Mouse (Mus musculus) cortical plate, adult 2 months (tissue): Measurements from ENCODE around the gene Kiss1r.

Source experiments
- CTCF ChIP-seq: fragments of 200-500 bp; IDR thresholded peaks from 2 replicates; pipeline ENCODE4 v1.5.1; 2011; ENCODE audit warnings: mild to moderate bottlenecking, control low read depth, low read length; ENCODE audit not compliant: insufficient read depth; ENCODE audit errors: extremely low read depth
- POLR2A ChIP-seq: fragments of 200-500 bp; IDR thresholded peaks from 2 replicates; pipeline ENCODE4 v1.6.1; 2011; ENCODE audit warnings: mild to moderate bottlenecking, low read length, control low read depth; ENCODE audit not compliant: insufficient read depth; ENCODE audit errors: extremely low read depth

DNA sequence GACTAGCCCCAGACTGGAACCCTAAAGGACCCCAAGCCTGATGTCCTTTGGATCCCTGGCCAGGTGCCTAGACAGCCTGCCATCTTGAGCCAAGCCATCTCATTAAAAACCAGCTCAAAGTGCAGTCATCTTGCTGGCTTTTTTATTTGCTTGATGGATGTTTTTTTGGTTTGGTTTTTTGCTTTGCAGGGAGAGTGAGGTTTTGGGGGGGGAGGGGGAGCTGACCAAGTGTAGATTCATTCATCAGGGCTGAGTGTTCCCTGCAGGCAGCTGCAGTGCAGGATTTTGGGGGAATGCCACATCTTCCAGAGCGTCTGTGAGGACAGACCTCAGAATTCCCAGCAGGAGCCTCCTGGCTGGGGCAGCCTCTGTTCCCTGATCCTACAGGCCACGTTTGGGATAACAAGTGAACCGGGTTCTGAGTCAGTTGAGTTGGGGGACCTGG, 52.4 kb downstream of the Kiss1r start:
- no peak for TF ChIP-seq POLR2A
- TF ChIP-seq CTCF, result no peak
